Mouse (Mus musculus) myocyte (in vitro differentiated cells): Measurements from ENCODE around the gene Tmem86a. TPM values are rescaled to one million over a fixed set of nuclear protein-coding genes. Genes with fewer than 3 reads are reported as not detected.

Source experiments
- H3K27me3 ChIP-seq: one replicate; pipeline ENCODE4 v1.6.1; 2011; ENCODE audit not compliant: control insufficient read depth, insufficient read depth, insufficient read length
- H3K36me3 ChIP-seq: one replicate; pipeline ENCODE4 v1.6.1; 2011; ENCODE audit not compliant: control insufficient read depth, insufficient read depth
- H3K4me2 ChIP-seq: one replicate; pipeline ENCODE4 v1.6.1; 2011; ENCODE audit warnings: low read depth, control low read depth
- H3K4me3 ChIP-seq: one replicate; pipeline ENCODE4 v1.5.1; 2011; ENCODE audit warnings: mild to moderate bottlenecking, control low read depth, moderate library complexity
- H3K79me2 ChIP-seq: one replicate; pipeline ENCODE4 v1.6.1; 2011; ENCODE audit not compliant: control insufficient read depth, insufficient read depth
- H3ac ChIP-seq: one replicate; pipeline ENCODE4 v1.6.1; 2011; ENCODE audit not compliant: control insufficient read depth, insufficient read length
- CEBPB ChIP-seq: IDR thresholded peaks from 2 replicates; pipeline ENCODE4 v1.6.1; 2011; ENCODE audit warnings: mild to moderate bottlenecking, moderate library complexity; ENCODE audit not compliant: poor library complexity, insufficient read depth, severe bottlenecking
- E2F4 ChIP-seq: IDR thresholded peaks from one replicate; pipeline ENCODE4 v1.6.1; 2011; ENCODE audit warnings: mild to moderate bottlenecking, control low read depth, moderate library complexity; ENCODE audit not compliant: insufficient read depth
- MAX ChIP-seq: IDR thresholded peaks from one replicate; pipeline ENCODE4 v1.6.1; 2011; ENCODE audit warnings: low read depth, mild to moderate bottlenecking, control low read depth
- MYOD1 ChIP-seq, 3 experiments: IDR thresholded peaks; one replicate each; pipeline ENCODE4 v1.6.1; 2011; ENCODE audit warnings: control low read depth in 2 of 3, low read depth in 2 of 3, mild to moderate bottlenecking in 2 of 3, moderate library complexity in 1 of 3; ENCODE audit not compliant: insufficient read length in 2 of 3, control insufficient read depth in 1 of 3
- MYOG ChIP-seq, 3 experiments: IDR thresholded peaks; one replicate each; pipeline ENCODE4 v1.6.1; 2011; ENCODE audit warnings: control low read depth in 2 of 3, low read depth in 2 of 3, mild to moderate bottlenecking in 2 of 3; ENCODE audit not compliant: insufficient read length in 2 of 3, control insufficient read depth in 1 of 3, insufficient read depth in 1 of 3
- POLR2A ChIP-seq: IDR thresholded peaks from one replicate; pipeline ENCODE4 v1.6.1; 2011; ENCODE audit warnings: low read depth, mild to moderate bottlenecking, control low read depth, moderate library complexity; ENCODE audit not compliant: insufficient read length
- POLR2AphosphoS2 ChIP-seq: IDR thresholded peaks from one replicate; pipeline ENCODE4 v1.6.1; 2011; ENCODE audit warnings: low read depth, control low read depth; ENCODE audit not compliant: insufficient read length
- REST ChIP-seq: IDR thresholded peaks from one replicate; pipeline ENCODE4 v1.6.1; 2011; ENCODE audit warnings: mild to moderate bottlenecking, control low read depth, moderate library complexity; ENCODE audit not compliant: insufficient read depth, insufficient read length
- SRF ChIP-seq: IDR thresholded peaks from one replicate; pipeline ENCODE4 v1.6.1; 2011; ENCODE audit warnings: low read depth; ENCODE audit not compliant: control insufficient read depth, insufficient read length
- TCF12 ChIP-seq: IDR thresholded peaks from one replicate; pipeline ENCODE4 v1.6.1; 2011; ENCODE audit warnings: mild to moderate bottlenecking, control low read depth; ENCODE audit not compliant: poor library complexity, insufficient read depth, severe bottlenecking
- TCF3 ChIP-seq: IDR thresholded peaks from one replicate; pipeline ENCODE4 v1.6.1; 2011; ENCODE audit warnings: low read depth, control low read depth; ENCODE audit not compliant: insufficient read length
- USF1 ChIP-seq: IDR thresholded peaks from one replicate; pipeline ENCODE4 v1.6.1; 2011; ENCODE audit warnings: low read depth, mild to moderate bottlenecking, control low read depth, moderate library complexity
- polyA plus RNA-seq: library from polyadenylated mRNA; unstranded; fragments of >200 nt; fragmentation: generic; extraction: Trizol; gene quantifications from one replicate; pipeline ENCODE4 v1.2.1, GENCODE M21; 2012; ENCODE audit warnings: missing spikeins

The Tmem86a gene
- polyA plus RNA-seq, 1 experiment: 28.6 TPM

GRCm38 (mm10) chr7:47051404-47052151 lies 1.2 kb downstream of the Tmem86a start:
- TF ChIP-seq POLR2A (no peak), CEBPB (no peak), REST (no peak), MYOD1 (IDR thresholded peaks at IDR 0.05; ENCODE audit: control insufficient read depth in 1 of 3, insufficient read length in 2 of 3, low read depth in 2 of 3) (no peak), MYOG (IDR thresholded peaks at IDR 0.05; ENCODE audit: control insufficient read depth in 1 of 3, insufficient read depth in 1 of 3, insufficient read length in 2 of 3, low read depth in 2 of 3) (no peak), TCF12 (no peak)
- peak overlapping the region; percentile 36 for H3K4me3 ChIP-seq
- no peaks in the 10 kb centered on the region for H3K36me3 ChIP-seq

GRCm38 (mm10) chr7:47052276-47052675 lies 1.9 kb downstream of the Tmem86a start:
- Histone ChIP-seq H3K36me3 (no peaks in the 10 kb centered on the region), H3K4me3 (no peak overlapping the region), H3K4me2 (peak overlapping the region; percentile 76), H3ac (no peak overlapping the region), H3K79me2 (no peaks in the 10 kb centered on the region), H3K27me3 (no peaks in the 10 kb centered on the region)
- TF ChIP-seq MYOD1 (IDR thresholded peaks at IDR 0.05; ENCODE audit: control insufficient read depth in 1 of 3, insufficient read length in 2 of 3, low read depth in 2 of 3): peak in 1 of 3 experiments; percentile 12
- TF ChIP-seq POLR2A: no peak
- no peak for TF ChIP-seq TCF3

More at GRCm38 (mm10) chr7:47051404-47052151, 1.2 kb downstream of the Tmem86a start:
- no peaks in the 10 kb centered on the region for H3K79me2 ChIP-seq
- H3ac ChIP-seq: no peak overlapping the region
- H3K27me3 ChIP-seq: no peaks in the 10 kb centered on the region
- peak overlapping the region; percentile 76 for H3K4me2 ChIP-seq

GRCm38 (mm10) chr7:47053287-47053686 lies 2.9 kb downstream of the Tmem86a start:
- Histone ChIP-seq H3K27me3 (no peaks in the 10 kb centered on the region), H3K36me3 (no peaks in the 10 kb centered on the region), H3K4me3 (no peak overlapping the region), H3K79me2 (no peaks in the 10 kb centered on the region), H3K4me2 (no peak overlapping the region), H3ac (no peak overlapping the region)
- TF ChIP-seq MYOG (IDR thresholded peaks at IDR 0.05; ENCODE audit: control insufficient read depth in 1 of 3, insufficient read depth in 1 of 3, insufficient read length in 2 of 3, low read depth in 2 of 3) (no peak), POLR2A (no peak), REST (no peak), TCF12 (no peak), E2F4 (no peak), CEBPB (no peak), USF1 (no peak), SRF (no peak), TCF3 (no peak), MYOD1 (IDR thresholded peaks at IDR 0.05; ENCODE audit: control insufficient read depth in 1 of 3, insufficient read length in 2 of 3, low read depth in 2 of 3) (no peak), POLR2AphosphoS2 (no peak), MAX (no peak)

- Histone ChIP-seq H3K27me3 (no peaks in the 10 kb centered on the region), H3K4me2 (no peak overlapping the region), H3K79me2 (no peaks in the 10 kb centered on the region), H3K4me3 (no peak overlapping the region), H3ac (no peak overlapping the region), H3K36me3 (no peaks in the 10 kb centered on the region)
- no peak for TF ChIP-seq MAX
- no peak for TF ChIP-seq CEBPB
- TF ChIP-seq E2F4: no peak
- TF ChIP-seq REST: no peak
- no peak for TF ChIP-seq POLR2A
- no peak for TF ChIP-seq POLR2AphosphoS2
- no peak for TF ChIP-seq MYOG (IDR thresholded peaks at IDR 0.05; ENCODE audit: control insufficient read depth in 1 of 3, insufficient read depth in 1 of 3, insufficient read length in 2 of 3, low read depth in 2 of 3)
- TF ChIP-seq USF1: no peak
- TF ChIP-seq TCF3: no peak
- TF ChIP-seq MYOD1 (IDR thresholded peaks at IDR 0.05; ENCODE audit: control insufficient read depth in 1 of 3, insufficient read length in 2 of 3, low read depth in 2 of 3): no peak
- no peak for TF ChIP-seq SRF
Observed at GRCm38 (mm10) chr7:47054666-47055065, 4.3 kb downstream of the Tmem86a start.

GRCm38 (mm10) chr7:47055744-47056143 lies 5.3 kb downstream of the Tmem86a start:
- Histone ChIP-seq H3K27me3 (no peaks in the 10 kb centered on the region), H3K4me2 (no peak overlapping the region), H3K79me2 (no peaks in the 10 kb centered on the region), H3ac (no peak overlapping the region), H3K4me3 (no peak overlapping the region), H3K36me3 (no peaks in the 10 kb centered on the region)
- TF ChIP-seq TCF3 (no peak), MYOD1 (IDR thresholded peaks at IDR 0.05; ENCODE audit: control insufficient read depth in 1 of 3, insufficient read length in 2 of 3, low read depth in 2 of 3) (no peak), E2F4 (no peak), REST (no peak), POLR2AphosphoS2 (no peak), CEBPB (no peak)
